Mouse (Mus musculus) splenic B cell, adult 2 months (primary cell): ENCODE data around the gene Tex13b.
"Not testable (repeated sequence)": the region's sequence is repeated elsewhere in the genome, so short reads cannot be mapped to it uniquely, and the experiment has no call there.

ENCODE experiments used
- DNase-seq: peaks from one replicate; pipeline ENCODE4 v3.0.0-alpha.2; 2011; ENCODE audit warnings: low read depth, low spot score
- H3K27me3 ChIP-seq: 2 replicates; pipeline ENCODE4 v1.6.1; 2012; ENCODE audit warnings: mild to moderate bottlenecking, low read length, moderate library complexity, mixed read lengths; ENCODE audit not compliant: control insufficient read depth, poor library complexity, insufficient read depth, severe bottlenecking
- H3K36me3 ChIP-seq: 2 replicates; pipeline ENCODE4 v1.6.1; 2012; ENCODE audit warnings: mild to moderate bottlenecking, low read length, moderate library complexity, mixed read lengths; ENCODE audit not compliant: control insufficient read depth, poor library complexity, insufficient read depth, severe bottlenecking

Gene Tex13b

GRCm38 (mm10) chrX:140813312-140814006 is at the start of gene Tex13b:
Gene Tex13b (minus strand): TSS chrX:140813433.
- Histone ChIP-seq H3K27me3 (no peaks in the 10 kb centered on the region), H3K36me3 (no peaks in the 10 kb centered on the region)
- no peak for DNase-seq

GRCm38 (mm10) chrX:140862760-140863159 is 49.5 kb upstream of the Tex13b start:
- no peak for DNase-seq
- Histone ChIP-seq H3K36me3 (no peaks in the 10 kb centered on the region), H3K27me3 (no peaks in the 10 kb centered on the region)

DNA sequence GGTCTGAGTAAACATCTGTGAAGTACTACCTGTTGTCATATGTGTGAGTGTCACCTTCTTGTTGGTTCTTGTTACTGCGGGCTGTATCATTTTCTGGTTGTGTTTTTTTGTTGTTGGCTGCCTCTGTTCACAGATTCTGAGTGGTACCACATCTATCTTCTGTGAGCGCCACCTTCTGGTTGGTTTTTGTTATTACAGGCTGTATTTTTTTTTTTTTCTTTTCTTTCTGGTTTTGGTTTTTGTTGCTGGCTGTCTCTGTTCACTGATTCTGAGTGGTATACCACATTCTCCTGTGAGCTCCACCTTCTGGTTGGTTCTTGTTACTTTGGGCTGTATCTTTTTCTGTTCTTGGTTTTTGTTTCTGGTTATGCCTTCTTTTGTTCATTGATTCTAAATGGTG is 44.2 kb upstream of the Tex13b start:
- Histone ChIP-seq H3K36me3 (no peaks in the 10 kb centered on the region), H3K27me3 (no peaks in the 10 kb centered on the region)
- DNase-seq: peak; percentile 9

DNA sequence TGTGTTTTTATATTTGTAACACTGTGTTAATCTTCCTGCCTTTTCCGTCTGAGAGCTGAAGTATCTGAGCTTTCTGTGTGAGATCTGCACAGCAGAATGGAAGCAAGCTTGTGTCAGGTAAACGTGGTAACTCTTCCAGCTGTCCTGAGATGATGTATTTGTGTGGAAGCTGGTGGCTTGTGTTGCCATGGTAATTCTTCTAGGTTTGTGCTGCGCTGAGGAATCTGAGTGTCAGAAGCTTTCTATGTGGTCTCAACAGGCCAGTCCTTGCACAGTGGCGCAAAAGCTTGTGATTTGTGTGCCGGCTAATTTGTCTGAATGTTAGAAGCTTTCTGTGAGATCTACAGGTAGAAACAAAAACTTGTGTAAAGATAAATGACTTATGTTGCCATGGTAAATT is 43.8 kb upstream of the Tex13b start:
- not testable (repeated sequence) for DNase-seq, H3K27me3 ChIP-seq, H3K36me3 ChIP-seq

DNA sequence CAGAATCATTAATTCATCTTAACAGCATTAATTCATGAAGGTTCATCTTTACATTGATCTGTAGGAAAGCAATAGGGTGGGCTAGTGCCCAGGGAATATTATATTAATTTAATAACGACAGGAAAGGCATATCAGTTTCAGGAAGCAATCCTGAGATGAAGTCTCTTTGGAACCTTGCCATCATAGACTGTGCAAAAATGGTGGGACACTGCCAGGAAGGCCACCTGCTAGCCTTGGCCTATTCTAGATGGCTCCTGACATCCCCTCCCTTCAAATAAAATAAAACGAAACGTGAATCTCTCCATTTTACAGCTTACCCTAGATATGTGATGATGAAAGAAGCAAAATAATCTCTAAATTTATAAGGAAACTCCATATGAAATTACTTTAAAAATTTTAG is 41.3 kb upstream of the Tex13b start:
- Histone ChIP-seq H3K27me3 (no peaks in the 10 kb centered on the region), H3K36me3 (no peaks in the 10 kb centered on the region)
- DNase-seq: no peak

DNA sequence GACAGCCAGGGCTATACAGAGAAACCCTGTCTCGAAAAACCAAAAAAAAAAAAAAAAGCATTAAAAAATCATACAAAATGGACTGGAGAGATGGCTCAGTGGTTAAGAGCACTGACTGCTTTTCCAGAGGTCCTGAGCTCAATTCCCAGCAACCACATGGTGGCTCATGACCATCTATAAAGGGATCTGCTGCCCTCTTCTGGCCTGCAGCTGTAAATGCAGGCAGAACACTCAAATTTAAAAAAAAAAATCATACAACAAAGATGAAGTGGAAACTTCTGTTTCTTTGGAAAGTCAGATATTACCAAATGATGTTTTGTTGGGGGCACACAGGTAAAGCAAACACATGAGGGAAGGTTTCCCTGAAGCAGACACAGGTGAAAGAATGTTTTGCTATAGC is 32.2 kb upstream of the Tex13b start:
- H3K36me3 ChIP-seq, H3K27me3 ChIP-seq: not testable (repeated sequence)
- peak; percentile 19 for DNase-seq

GRCm38 (mm10) chrX:140839887-140840286 is 26.7 kb upstream of the Tex13b start:
- DNase-seq: no peak
- no peaks in the 10 kb centered on the region for H3K27me3 ChIP-seq
- H3K36me3 ChIP-seq: no peaks in the 10 kb centered on the region

GRCm38 (mm10) chrX:140838077-140838476 is 24.8 kb upstream of the Tex13b start:
- DNase-seq: no peak
- Histone ChIP-seq H3K36me3 (no peaks in the 10 kb centered on the region), H3K27me3 (no peaks in the 10 kb centered on the region)

DNA sequence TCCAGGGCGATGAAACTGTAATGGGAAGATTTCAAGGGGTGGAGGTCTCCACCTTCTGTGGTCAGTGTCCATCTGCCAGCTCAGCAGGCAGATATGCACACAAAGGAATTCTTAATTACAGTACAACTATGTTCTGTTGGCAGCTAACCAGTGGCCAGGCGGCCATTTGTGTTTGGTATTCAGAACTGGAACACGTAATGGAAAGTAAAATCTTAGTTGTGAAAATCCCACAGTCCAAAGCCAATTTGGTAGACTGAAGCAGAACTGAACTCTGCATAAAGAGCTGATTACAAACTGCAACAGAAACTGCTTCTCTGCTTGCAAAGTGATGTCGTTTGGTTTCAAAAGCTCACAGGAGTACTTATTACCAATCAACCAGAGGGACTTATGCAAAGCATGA is 18.5 kb upstream of the Tex13b start:
- Histone ChIP-seq H3K27me3 (no peaks in the 10 kb centered on the region), H3K36me3 (no peaks in the 10 kb centered on the region)
- no peak for DNase-seq

DNA sequence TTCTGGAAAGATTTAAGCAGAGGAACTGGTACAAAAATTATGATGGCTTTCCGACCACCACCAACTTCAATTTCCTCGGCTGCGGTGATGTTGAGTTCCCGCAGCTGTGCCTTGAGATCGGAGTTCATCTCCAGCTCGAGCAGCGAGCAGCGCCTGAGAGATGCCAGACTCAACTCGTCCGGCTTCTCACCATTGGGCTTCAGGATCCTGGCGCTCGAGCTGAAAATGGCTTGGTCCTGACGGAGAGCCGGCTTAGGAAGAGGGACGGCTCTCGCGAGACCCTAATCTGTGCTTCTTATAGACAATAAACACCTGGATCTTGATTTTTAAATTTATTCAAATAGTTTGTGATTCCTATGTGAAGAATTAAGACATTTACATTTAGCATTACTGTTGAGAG is 9.1 kb upstream of the Tex13b start:
- no peaks in the 10 kb centered on the region for H3K36me3 ChIP-seq
- DNase-seq: no peak
- H3K27me3 ChIP-seq: no peaks in the 10 kb centered on the region

DNA sequence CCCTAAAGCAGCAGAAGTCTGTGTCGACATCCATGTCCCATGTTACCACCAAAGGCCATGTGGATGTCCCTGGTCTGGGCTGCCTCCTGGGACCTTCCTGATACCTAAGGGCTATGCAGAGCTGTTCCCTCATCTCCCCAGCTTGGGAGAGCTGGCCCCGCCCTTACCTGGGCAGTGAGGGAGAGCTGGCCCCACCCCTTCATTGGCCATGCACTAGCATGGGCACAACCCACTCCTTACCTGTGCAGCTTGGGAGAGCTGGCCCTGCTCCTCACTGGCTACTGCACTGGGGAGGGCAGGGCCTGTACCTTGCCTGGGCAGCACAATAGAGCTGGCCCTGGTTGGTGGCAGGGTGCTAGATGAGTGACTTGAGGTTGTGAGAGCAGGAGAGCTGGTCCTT is 7.9 kb downstream of the Tex13b start:
- DNase-seq: no peak
- no peaks in the 10 kb centered on the region for H3K36me3 ChIP-seq
- H3K27me3 ChIP-seq: no peaks in the 10 kb centered on the region

- no peak for DNase-seq
- no peaks in the 10 kb centered on the region for H3K27me3 ChIP-seq
- H3K36me3 ChIP-seq: no peaks in the 10 kb centered on the region
Measured at GRCm38 (mm10) chrX:140769794-140770193, 43.4 kb downstream of the Tex13b start.
